Mouse (Mus musculus) macrophage (primary cell): Measurements from ENCODE around the gene Ninj1. TPM values are rescaled to one million over a fixed set of nuclear protein-coding genes. Genes with fewer than 3 reads are reported as not detected.
A peak's percentile ranks its signal among the peaks of the same experiment; 100 is the strongest.

Source experiments
- H3K27ac ChIP-seq: fragments of 350-480 bp; formaldehyde crosslinking; 2 replicates; pipeline ENCODE4 v1.9.0; 2021
- H3K36me3 ChIP-seq: fragments of 350-480 bp; formaldehyde crosslinking; 2 replicates; pipeline ENCODE4 v1.9.0; 2021; ENCODE audit errors: inconsistent target
- H3K4me3 ChIP-seq: fragments of 350-480 bp; formaldehyde crosslinking; 2 replicates; pipeline ENCODE4 v1.9.0; 2021; ENCODE audit errors: inconsistent target
- H3K79me2 ChIP-seq: fragments of 350-480 bp; formaldehyde crosslinking; 2 replicates; pipeline ENCODE4 v1.9.0; 2021; ENCODE audit errors: inconsistent target
- WGBS: methylation state at CpG from one replicate; pipeline ENCODE4 v1.1.7; 2026; ENCODE audit warnings: inconsistent platforms; ENCODE audit not compliant: missing documents; 5-methylcytosine and 5-hydroxymethylcytosine counted together
- polyA plus RNA-seq: library from polyadenylated mRNA; stranded (reverse); fragments of 250-400 nt; gene quantifications from 3 replicates; pipeline ENCODE4 v1.2.4, GENCODE M21; 2018; ENCODE audit warnings: inconsistent platforms

The Ninj1 gene
- polyA plus RNA-seq, 1 experiment from 2014 or later: 332 TPM

GRCm38 (mm10) chr13:49216808-49217561, 29.7 kb downstream of the Ninj1 start:
- WGBS: 95% methylated on average over 9 of the region's 9 CpGs
- H3K4me3 ChIP-seq: no peak overlapping the region
- H3K36me3 ChIP-seq: no peaks in the 10 kb centered on the region
- peaks cover 36% of the 10 kb centered on the region for H3K79me2 ChIP-seq
- H3K27ac ChIP-seq: peak overlapping the region; percentile 84; the same call in 1 of the 2 replicates

GRCm38 (mm10) chr13:49218651-49219050, 31.4 kb downstream of the Ninj1 start:
- Histone ChIP-seq H3K4me3 (no peak overlapping the region), H3K27ac (no peak overlapping the region), H3K79me2 (peaks cover 19% of the 10 kb centered on the region), H3K36me3 (no peaks in the 10 kb centered on the region)
- WGBS: 96% methylated on average over 3 of the region's 3 CpGs

- WGBS: 73% methylated on average over 4 of the region's 4 CpGs
- Histone ChIP-seq H3K27ac (no peak overlapping the region), H3K4me3 (no peak overlapping the region)
Observed at GRCm38 (mm10) chr13:49219367-49219766, 32.1 kb downstream of the Ninj1 start.

GRCm38 (mm10) chr13:49220912-49221311, 33.6 kb downstream of the Ninj1 start:
- WGBS: 80% methylated on average over 5 of the region's 5 CpGs
- Histone ChIP-seq H3K27ac (no peak overlapping the region), H3K79me2 (no peaks in the 10 kb centered on the region), H3K36me3 (no peaks in the 10 kb centered on the region), H3K4me3 (no peak overlapping the region)

More at GRCm38 (mm10) chr13:49219367-49219766, 32.1 kb downstream of the Ninj1 start:
- Histone ChIP-seq H3K79me2 (peaks cover 12% of the 10 kb centered on the region), H3K36me3 (no peaks in the 10 kb centered on the region)

GRCm38 (mm10) chr13:49224314-49224713, 37.0 kb downstream of the Ninj1 start:
- H3K4me3 ChIP-seq: no peak overlapping the region
- H3K36me3 ChIP-seq: no peaks in the 10 kb centered on the region
- H3K27ac ChIP-seq: no peak overlapping the region
- H3K79me2 ChIP-seq: no peaks in the 10 kb centered on the region
- 75% methylated on average over 10 of the region's 10 CpGs for WGBS

- no peaks in the 10 kb centered on the region for H3K79me2 ChIP-seq
- 89% methylated on average over 6 of the region's 6 CpGs for WGBS
- H3K4me3 ChIP-seq: no peak overlapping the region
- H3K36me3 ChIP-seq: no peaks in the 10 kb centered on the region; the same call in 1 of the 2 replicates
- H3K27ac ChIP-seq: no peak overlapping the region
Observed at GRCm38 (mm10) chr13:49224729-49225128, 37.4 kb downstream of the Ninj1 start.

GRCm38 (mm10) chr13:49225159-49225558, 37.9 kb downstream of the Ninj1 start:
- Histone ChIP-seq H3K79me2 (no peaks in the 10 kb centered on the region), H3K36me3 (peaks cover 3% of the 10 kb centered on the region; the same call in 1 of the 2 replicates), H3K27ac (no peak overlapping the region), H3K4me3 (no peak overlapping the region)
- 55% methylated on average over 3 of the region's 3 CpGs for WGBS

GRCm38 (mm10) chr13:49225633-49226032, 38.3 kb downstream of the Ninj1 start:
- 57% methylated on average over 4 of the region's 4 CpGs for WGBS
- peaks cover 8% of the 10 kb centered on the region; the same call in 1 of the 2 replicates for H3K36me3 ChIP-seq
- H3K79me2 ChIP-seq: no peaks in the 10 kb centered on the region
- no peak overlapping the region for H3K27ac ChIP-seq
- no peak overlapping the region for H3K4me3 ChIP-seq

- Histone ChIP-seq H3K36me3 (peaks cover 85% of the 10 kb centered on the region), H3K27ac (no peak overlapping the region), H3K4me3 (no peak overlapping the region), H3K79me2 (peaks cover 12% of the 10 kb centered on the region)
- WGBS: 98% methylated on average over 8 of the region's 8 CpGs
Observed at GRCm38 (mm10) chr13:49233792-49234572, 46.7 kb downstream of the Ninj1 start.

GRCm38 (mm10) chr13:49234711-49235110, 47.4 kb downstream of the Ninj1 start:
- 95% methylated on average over 4 of the region's 4 CpGs for WGBS
- peaks cover 20% of the 10 kb centered on the region for H3K79me2 ChIP-seq
- no peak overlapping the region for H3K4me3 ChIP-seq
- H3K27ac ChIP-seq: no peak overlapping the region
- peaks cover 92% of the 10 kb centered on the region for H3K36me3 ChIP-seq

GRCm38 (mm10) chr13:49237617-49238016, 50.3 kb downstream of the Ninj1 start:
- Histone ChIP-seq H3K27ac (no peak overlapping the region), H3K36me3 (peaks cover 70% of the 10 kb centered on the region), H3K79me2 (peaks cover 43% of the 10 kb centered on the region), H3K4me3 (no peak overlapping the region)
- WGBS: 93% methylated on average over 8 of the region's 8 CpGs

GRCm38 (mm10) chr13:49238737-49239136, 51.5 kb downstream of the Ninj1 start:
- Histone ChIP-seq H3K36me3 (peaks cover 61% of the 10 kb centered on the region), H3K79me2 (peaks cover 45% of the 10 kb centered on the region), H3K4me3 (no peak overlapping the region), H3K27ac (no peak overlapping the region)
- WGBS: 93% methylated on average over 8 of the region's 8 CpGs

GRCm38 (mm10) chr13:49242321-49243065, 55.2 kb downstream of the Ninj1 start:
- Histone ChIP-seq H3K27ac (peak overlapping the region; percentile 99), H3K36me3 (peaks cover 27% of the 10 kb centered on the region), H3K4me3 (peak overlapping the region; percentile 13; the same call in 1 of the 2 replicates), H3K79me2 (peaks cover 82% of the 10 kb centered on the region)
- 2% methylated on average over 8 of the region's 9 CpGs for WGBS

- Histone ChIP-seq H3K27ac (peak overlapping the region; percentile 99), H3K79me2 (peaks cover 80% of the 10 kb centered on the region), H3K4me3 (no peak overlapping the region), H3K36me3 (peaks cover 17% of the 10 kb centered on the region)
- 32% methylated on average over 2 of the region's 2 CpGs for WGBS
Observed at GRCm38 (mm10) chr13:49243492-49243891, 56.2 kb downstream of the Ninj1 start.
